Mouse (Mus musculus) liver, postnatal 0 days (tissue): Measurements from ENCODE around the gene Sf3b2.

Experiments
- CTCF ChIP-seq: sonication (generic); IDR thresholded peaks from 2 replicates; pipeline ENCODE4 v1.5.1; 2016; ENCODE audit warnings: antibody characterized with exemption, low read depth
- EP300 ChIP-seq: IDR thresholded peaks from 2 replicates; pipeline ENCODE4 v1.6.1; 2016; ENCODE audit warnings: antibody characterized with exemption, low read depth, mild to moderate bottlenecking

GRCm38 (mm10) chr19:5224077-5224476 lies 71.2 kb downstream of the Sf3b2 start:
- TF ChIP-seq CTCF (no peak), EP300 (no peak)
